Mouse (Mus musculus) kidney, postnatal 36 days (tissue): ENCODE measurements around the gene Pbx2.
A peak's percentile ranks its signal among the peaks of the same experiment; 100 is the strongest.

Experiments used
- DNase-seq, 2 experiments: peaks; one replicate each; pipeline ENCODE4 v3.0.0; 2021 to 2022; ENCODE audit warnings: mixed read lengths in 2 of 2

The Pbx2 gene

GRCm38 (mm10) chr17:34582528-34582927, 8.5 kb upstream of the Pbx2 start:
- DNase-seq = no peak

- no peak for DNase-seq
These were observed 7.7 kb upstream of the Pbx2 start for GRCm38 (mm10) chr17:34583397-34583796.

GRCm38 (mm10) chr17:34583819-34584218, 7.2 kb upstream of the Pbx2 start:
- no peak for DNase-seq

GRCm38 (mm10) chr17:34585121-34585520, 5.9 kb upstream of the Pbx2 start:
- DNase-seq = no peak

GRCm38 (mm10) chr17:34585877-34586771, 4.9 kb upstream of the Pbx2 start:
- DNase-seq = no peak

- DNase-seq = peak; percentile 89 to 95
These were observed 4.2 kb upstream of the Pbx2 start for GRCm38 (mm10) chr17:34586796-34587422.

- DNase-seq = peak; percentile 97 to 99
These were observed 3.6 kb upstream of the Pbx2 start for GRCm38 (mm10) chr17:34587423-34587811.

GRCm38 (mm10) chr17:34587814-34588213, 3.3 kb upstream of the Pbx2 start:
- DNase-seq = no peak

- DNase-seq = no peak
These were observed 2.3 kb upstream of the Pbx2 start for GRCm38 (mm10) chr17:34588767-34589166.

GRCm38 (mm10) chr17:34589206-34589605, 1.9 kb upstream of the Pbx2 start:
- DNase-seq = no peak

GRCm38 (mm10) chr17:34589681-34590101, 1.4 kb upstream of the Pbx2 start, which contains the start of gene Gpsm3:
Gene Gpsm3, plus strand, starts transcription at chr17:34589806.
- peak; percentile 67 to 76 for DNase-seq

- DNase-seq = no peak
These were observed 695 bp upstream of the Pbx2 start for GRCm38 (mm10) chr17:34590154-34590987.

GRCm38 (mm10) chr17:34591994-34592375, 919 bp downstream of the Pbx2 start:
- DNase-seq = peak; percentile 93 to 98

- DNase-seq = peak; percentile 61 to 64
These were observed 1.8 kb downstream of the Pbx2 start for GRCm38 (mm10) chr17:34592581-34593549.

- no peak for DNase-seq
These were observed 2.9 kb downstream of the Pbx2 start for GRCm38 (mm10) chr17:34593752-34594525.

- no peak for DNase-seq
These were observed 5.0 kb downstream of the Pbx2 start for GRCm38 (mm10) chr17:34596098-34596497.

- no peak for DNase-seq
These were observed 6.6 kb downstream of the Pbx2 start, which contains the start of gene Ager for GRCm38 (mm10) chr17:34597566-34598095. Gene Ager, plus strand, starts transcription at chr17:34597862.

GRCm38 (mm10) chr17:34599891-34600290, 8.8 kb downstream of the Pbx2 start:
- no peak for DNase-seq

- DNase-seq = no peak
These were observed 10.7 kb downstream of the Pbx2 start for GRCm38 (mm10) chr17:34601796-34602195.

- peak; percentile 99 to 100 for DNase-seq
These were observed 12.5 kb downstream of the Pbx2 start, which contains the start of gene Rnf5 for GRCm38 (mm10) chr17:34603375-34604060. Gene Rnf5, minus strand, starts transcription at chr17:34603690.
